Mouse (Mus musculus): ENCODE measurements around the gene B230118H07Rik. TPM values are rescaled to one million over a fixed set of nuclear protein-coding genes. Genes with fewer than 3 reads are reported as not detected.

Gene B230118H07Rik
- polyA plus RNA-seq, 1 experiment from 2014 or later: 15.1 TPM

DNA sequence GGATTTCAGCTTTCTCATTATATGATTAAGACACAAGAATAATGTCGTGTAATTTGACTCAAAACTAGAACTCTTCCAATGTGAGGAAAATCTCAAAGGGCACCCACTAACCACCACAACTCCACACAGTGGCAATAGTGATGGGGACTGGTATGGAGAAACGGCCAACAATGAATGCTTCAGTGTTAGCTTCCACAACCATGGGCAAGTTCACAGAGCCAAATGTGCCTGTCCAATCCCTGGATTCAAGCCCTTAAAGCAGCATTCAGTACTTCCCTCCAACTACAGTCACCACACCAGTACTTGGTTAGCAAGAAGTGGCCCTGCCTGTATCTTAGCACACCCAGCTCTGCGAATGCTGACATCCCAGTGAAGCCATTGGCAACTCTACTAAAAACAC, 38.5 kb downstream of the B230118H07Rik start:
- no peak overlapping the region for H3K9ac ChIP-seq (replicated peaks)
- H3K4me2 ChIP-seq (ENCODE audit: low read depth, low read length): no peak overlapping the region
- WGBS (ENCODE audit: insufficient replicate concordance): 82% methylated on average over 3 of the region's 3 CpGs
- no peaks in the 10 kb centered on the region for H3K4me1 ChIP-seq (ENCODE audit: insufficient read depth)
- H3K27me3 ChIP-seq (ENCODE audit: insufficient read depth, low read length): no peaks in the 10 kb centered on the region
- TF ChIP-seq CTCF (IDR thresholded peaks at IDR 0.05; ENCODE audit: low read depth) (no peak), EP300 (IDR thresholded peaks at IDR 0.05; ENCODE audit: low read depth) (no peak)
- H3K36me3 ChIP-seq (replicated peaks; ENCODE audit: insufficient read depth, low read length): no peaks in the 10 kb centered on the region
- no peak for ATAC-seq
- H3K4me3 ChIP-seq (ENCODE audit: low read depth, low read length): no peak overlapping the region
- H3K27ac ChIP-seq (ENCODE audit: low read depth): no peak overlapping the region
- no peaks in the 10 kb centered on the region for H3K9me3 ChIP-seq (ENCODE audit: low read length)
- no peak for DNase-seq

DNA sequence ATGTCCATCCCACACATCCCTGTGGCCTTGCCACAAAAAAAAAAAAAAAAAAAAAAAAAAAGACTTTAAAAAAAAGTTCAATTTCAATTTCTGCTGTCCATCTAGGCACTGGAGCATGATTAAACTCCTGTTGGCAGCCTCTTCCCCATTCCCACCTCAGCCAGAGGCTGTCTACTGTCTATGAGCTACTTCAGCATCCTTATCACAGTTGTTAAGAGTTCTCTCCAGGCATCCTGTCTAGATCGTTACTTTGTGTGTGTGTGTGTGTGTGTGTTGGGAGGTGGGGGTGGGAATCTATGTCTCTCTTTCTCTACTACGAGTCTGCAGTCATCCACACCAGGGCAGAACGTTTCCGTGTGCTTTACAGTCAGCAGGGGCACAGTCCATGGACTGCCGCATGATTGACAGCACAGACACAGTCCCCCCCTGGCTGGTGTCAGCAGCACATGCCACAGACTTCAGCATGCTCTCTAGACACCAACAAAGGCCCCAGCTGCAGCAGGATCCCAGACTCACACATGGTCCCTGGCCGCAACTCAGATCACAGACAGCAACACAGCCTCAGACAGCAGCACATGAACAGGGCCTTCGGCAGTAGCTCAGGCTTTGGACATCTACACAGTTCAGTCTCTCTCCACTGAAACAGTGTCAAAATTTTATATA, 41.0 kb downstream of the B230118H07Rik start:
- Histone ChIP-seq H3K9me3 (ENCODE audit: low read length) (no peaks in the 10 kb centered on the region), H3K27me3 (ENCODE audit: insufficient read depth, low read length) (no peaks in the 10 kb centered on the region), H3K4me1 (ENCODE audit: insufficient read depth) (no peaks in the 10 kb centered on the region), H3K9ac (replicated peaks) (no peak overlapping the region), H3K4me2 (ENCODE audit: low read depth, low read length) (no peak overlapping the region), H3K27ac (ENCODE audit: low read depth) (no peak overlapping the region), H3K36me3 (replicated peaks; ENCODE audit: insufficient read depth, low read length) (no peaks in the 10 kb centered on the region), H3K4me3 (ENCODE audit: low read depth, low read length) (no peak overlapping the region)
- TF ChIP-seq CTCF (IDR thresholded peaks at IDR 0.05; ENCODE audit: low read depth) (no peak), EP300 (IDR thresholded peaks at IDR 0.05; ENCODE audit: low read depth) (no peak)
- 63% methylated on average over 7 of the region's 7 CpGs for WGBS (ENCODE audit: insufficient replicate concordance)
- ATAC-seq (no peak), DNase-seq (peak; percentile 17)

GRCm38 (mm10) chr2:101603099-101603498, 46.2 kb downstream of the B230118H07Rik start:
- no peaks in the 10 kb centered on the region for H3K36me3 ChIP-seq (replicated peaks; ENCODE audit: insufficient read depth, low read length)
- H3K27me3 ChIP-seq (ENCODE audit: insufficient read depth, low read length): no peaks in the 10 kb centered on the region
- H3K4me2 ChIP-seq (ENCODE audit: low read depth, low read length): no peak overlapping the region
- H3K9ac ChIP-seq (replicated peaks): no peak overlapping the region
- no peaks in the 10 kb centered on the region for H3K9me3 ChIP-seq (ENCODE audit: low read length)
- no peak overlapping the region for H3K4me3 ChIP-seq (ENCODE audit: low read depth, low read length)
- DNase-seq: no peak
- no peaks in the 10 kb centered on the region for H3K4me1 ChIP-seq (ENCODE audit: insufficient read depth)
- no peak for ATAC-seq
- TF ChIP-seq CTCF (IDR thresholded peaks at IDR 0.05; ENCODE audit: low read depth) (no peak), EP300 (IDR thresholded peaks at IDR 0.05; ENCODE audit: low read depth) (no peak)
- WGBS (ENCODE audit: insufficient replicate concordance): 76% methylated on average over 1 of the region's 1 CpGs
- no peak overlapping the region for H3K27ac ChIP-seq (ENCODE audit: low read depth)

- WGBS (ENCODE audit: insufficient replicate concordance): 40% methylated on average over 8 of the region's 8 CpGs
- Histone ChIP-seq H3K9ac (replicated peaks) (no peak overlapping the region), H3K27me3 (ENCODE audit: insufficient read depth, low read length) (no peaks in the 10 kb centered on the region), H3K4me3 (ENCODE audit: low read depth, low read length) (no peak overlapping the region), H3K4me2 (ENCODE audit: low read depth, low read length) (no peak overlapping the region), H3K9me3 (ENCODE audit: low read length) (no peaks in the 10 kb centered on the region), H3K27ac (ENCODE audit: low read depth) (peak overlapping the region; percentile 40; the same call in 1 of the 2 replicates), H3K4me1 (ENCODE audit: insufficient read depth) (no peaks in the 10 kb centered on the region), H3K36me3 (replicated peaks; ENCODE audit: insufficient read depth, low read length) (no peaks in the 10 kb centered on the region)
- DNase-seq (peak; percentile 17), ATAC-seq (no peak)
- TF ChIP-seq EP300 (IDR thresholded peaks at IDR 0.05; ENCODE audit: low read depth) (no peak), CTCF (IDR thresholded peaks at IDR 0.05; ENCODE audit: low read depth) (no peak)
These were observed 48.6 kb downstream of the B230118H07Rik start for GRCm38 (mm10) chr2:101600703-101601102.

DNA sequence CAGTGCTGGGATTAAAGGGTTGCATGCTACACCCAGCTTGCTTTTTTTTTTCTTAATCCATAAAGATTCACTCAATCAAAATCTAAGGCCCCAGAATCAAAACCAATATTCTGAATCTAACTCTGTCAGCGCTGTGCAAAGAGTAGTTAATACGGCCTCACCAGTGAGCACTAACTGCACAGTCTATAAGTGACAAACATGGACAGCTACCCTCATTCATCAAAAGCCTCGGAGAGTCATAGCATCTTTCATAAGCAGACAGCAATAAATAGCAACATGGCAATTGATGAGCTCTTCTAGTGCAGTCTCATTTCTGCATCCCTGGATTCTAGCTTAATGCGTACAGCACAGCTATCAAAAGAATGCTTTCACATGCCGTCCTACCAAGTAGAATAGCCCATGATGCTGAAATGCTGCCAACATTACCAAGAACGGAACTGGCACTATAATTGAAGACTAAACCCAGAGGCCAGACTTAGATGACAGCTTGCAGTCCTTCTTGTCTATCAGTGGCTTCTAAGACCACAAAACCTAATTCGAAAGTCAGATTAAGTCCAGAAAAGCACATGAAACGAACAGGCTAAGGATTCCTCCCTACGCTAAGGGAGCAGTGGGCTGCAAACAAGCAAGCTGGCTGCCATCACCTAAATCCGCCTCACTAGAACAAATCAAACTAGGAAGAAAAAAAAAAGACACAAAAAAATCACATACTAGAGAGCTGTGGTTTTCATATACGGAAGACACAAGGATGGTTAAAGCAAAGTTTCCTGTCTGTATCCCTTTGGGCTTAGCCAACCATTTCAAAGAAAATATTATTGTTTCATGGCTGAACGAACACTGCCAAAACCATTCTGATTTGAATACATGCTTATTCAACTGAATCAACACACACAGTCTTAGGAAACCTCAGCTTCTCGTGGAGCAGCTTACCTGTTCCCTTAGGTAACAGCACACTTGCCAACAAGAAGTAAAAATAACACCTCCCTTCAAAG, 50.8 kb downstream of the B230118H07Rik start:
- Histone ChIP-seq H3K27me3 (ENCODE audit: insufficient read depth, low read length) (no peaks in the 10 kb centered on the region), H3K36me3 (replicated peaks; ENCODE audit: insufficient read depth, low read length) (no peaks in the 10 kb centered on the region), H3K9me3 (ENCODE audit: low read length) (no peaks in the 10 kb centered on the region), H3K9ac (replicated peaks) (no peak overlapping the region), H3K4me1 (ENCODE audit: insufficient read depth) (no peaks in the 10 kb centered on the region), H3K4me3 (ENCODE audit: low read depth, low read length) (no peak overlapping the region), H3K27ac (ENCODE audit: low read depth) (no peak overlapping the region), H3K4me2 (ENCODE audit: low read depth, low read length) (0 out of 2 replicates have a peak overlapping the region, but pooled peaks have one; percentile 13)
- TF ChIP-seq EP300 (IDR thresholded peaks at IDR 0.05; ENCODE audit: low read depth) (no peak; the same call in 1 of the 2 replicates), CTCF (IDR thresholded peaks at IDR 0.05; ENCODE audit: low read depth) (no peak)
- DNase-seq (no peak), ATAC-seq (no peak; the same call in 1 of the 2 replicates)
- WGBS (ENCODE audit: insufficient replicate concordance): 74% methylated on average over 13 of the region's 13 CpGs

- Histone ChIP-seq H3K36me3 (replicated peaks; ENCODE audit: insufficient read depth, low read length) (no peaks in the 10 kb centered on the region), H3K4me1 (ENCODE audit: insufficient read depth) (no peaks in the 10 kb centered on the region), H3K9me3 (ENCODE audit: low read length) (no peaks in the 10 kb centered on the region), H3K9ac (replicated peaks) (no peak overlapping the region), H3K4me2 (ENCODE audit: low read depth, low read length) (no peak overlapping the region), H3K27ac (ENCODE audit: low read depth) (no peak overlapping the region), H3K4me3 (ENCODE audit: low read depth, low read length) (no peak overlapping the region), H3K27me3 (ENCODE audit: insufficient read depth, low read length) (no peaks in the 10 kb centered on the region)
- ATAC-seq: no peak
- DNase-seq: no peak
- TF ChIP-seq CTCF (IDR thresholded peaks at IDR 0.05; ENCODE audit: low read depth) (peak; percentile 51), EP300 (IDR thresholded peaks at IDR 0.05; ENCODE audit: low read depth) (no peak)
These were observed 52.1 kb downstream of the B230118H07Rik start for GRCm38 (mm10) chr2:101597186-101597585.
